Mouse (Mus musculus): ENCODE measurements around the gene 2810004N23Rik. TPM values are rescaled to one million over a fixed set of nuclear protein-coding genes. Genes with fewer than 3 reads are reported as not detected.

Gene 2810004N23Rik
- 41.7 and 42.8 TPM in 2 replicates for polyA plus RNA-seq (2015; fragmentation: Nextera tagmentation; extraction: Ambion mirVana)

DNA sequence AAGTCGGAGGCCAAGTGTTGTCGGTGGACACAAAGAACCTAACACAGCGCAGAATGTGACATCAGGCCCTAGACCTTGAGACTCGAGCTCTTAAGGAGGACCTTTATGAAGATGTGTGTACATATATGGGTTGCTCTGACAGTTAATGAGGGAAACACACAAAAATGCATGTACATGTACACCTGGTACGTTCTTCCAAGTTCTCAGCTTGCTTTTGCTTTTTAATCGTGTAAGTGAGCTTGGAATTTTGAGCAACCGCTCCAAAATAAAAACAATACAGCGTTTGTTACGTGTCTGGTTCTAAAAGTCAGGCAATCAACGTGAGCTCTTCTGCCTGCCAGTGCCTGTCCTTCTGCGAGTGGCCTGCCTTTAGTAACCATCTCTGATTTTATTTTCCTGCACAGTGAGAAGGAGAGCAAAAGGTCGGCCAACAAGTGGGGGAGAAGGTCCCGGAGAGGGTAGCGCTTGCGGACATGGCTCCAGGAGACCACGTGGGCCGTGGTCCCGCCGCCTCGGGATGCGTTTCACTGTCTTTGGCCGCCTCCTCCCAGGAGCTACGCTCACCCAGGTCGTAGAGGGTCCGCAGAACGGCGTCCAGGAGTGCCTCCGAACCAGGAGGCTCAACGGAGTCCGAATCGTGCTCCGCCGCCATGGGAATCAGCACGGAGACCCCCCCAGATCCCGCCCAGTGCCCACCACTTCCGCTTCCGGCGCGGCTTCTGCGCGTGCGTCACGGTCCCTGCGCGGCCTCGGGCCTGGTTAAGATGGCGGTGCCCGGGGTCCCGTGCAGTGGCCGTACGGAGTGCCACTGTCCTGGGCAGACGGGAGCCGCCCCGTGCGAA, at the start of gene 2810004N23Rik, which contains the start of gene Gnpat:
TSS of gene 2810004N23Rik (minus strand) at position 800 of the 842 bp plus-strand sequence.
TSS of gene Gnpat (plus strand) at position 713 of the 842 bp plus-strand sequence.
- peaks cover 16% of the 10 kb centered on the region; the same call in 1 of the 2 replicates for H3K4me1 ChIP-seq (ENCODE audit: control insufficient read depth, insufficient read depth, low read length)
- H3K36me3 ChIP-seq (ENCODE audit: control insufficient read depth, insufficient read depth, low read length), result peaks cover 21% of the 10 kb centered on the region
- WGBS, result under 1% methylated on average over 55 of the region's 55 CpGs
- H3K27ac ChIP-seq (ENCODE audit: low read length), result peak within 1 kb of the TSS; percentile 89
- peak within 1 kb of the TSS; percentile 77 for H3K4me2 ChIP-seq (ENCODE audit: low read depth, low read length)
- peak within 1 kb of the TSS; percentile 79 for H3K4me3 ChIP-seq (ENCODE audit: low read length)
- peak; percentile 98 for ATAC-seq
- H3K27me3 ChIP-seq (replicated peaks; ENCODE audit: control insufficient read depth, insufficient read depth, low read length), result no peaks in the 10 kb centered on the region
- H3K9ac ChIP-seq (ENCODE audit: low read depth, low read length), result peak within 1 kb of the TSS; percentile 94
- H3K9me3 ChIP-seq (ENCODE audit: control insufficient read depth, low read length), result no peaks in the 10 kb centered on the region; the same call in 1 of the 2 replicates

DNA sequence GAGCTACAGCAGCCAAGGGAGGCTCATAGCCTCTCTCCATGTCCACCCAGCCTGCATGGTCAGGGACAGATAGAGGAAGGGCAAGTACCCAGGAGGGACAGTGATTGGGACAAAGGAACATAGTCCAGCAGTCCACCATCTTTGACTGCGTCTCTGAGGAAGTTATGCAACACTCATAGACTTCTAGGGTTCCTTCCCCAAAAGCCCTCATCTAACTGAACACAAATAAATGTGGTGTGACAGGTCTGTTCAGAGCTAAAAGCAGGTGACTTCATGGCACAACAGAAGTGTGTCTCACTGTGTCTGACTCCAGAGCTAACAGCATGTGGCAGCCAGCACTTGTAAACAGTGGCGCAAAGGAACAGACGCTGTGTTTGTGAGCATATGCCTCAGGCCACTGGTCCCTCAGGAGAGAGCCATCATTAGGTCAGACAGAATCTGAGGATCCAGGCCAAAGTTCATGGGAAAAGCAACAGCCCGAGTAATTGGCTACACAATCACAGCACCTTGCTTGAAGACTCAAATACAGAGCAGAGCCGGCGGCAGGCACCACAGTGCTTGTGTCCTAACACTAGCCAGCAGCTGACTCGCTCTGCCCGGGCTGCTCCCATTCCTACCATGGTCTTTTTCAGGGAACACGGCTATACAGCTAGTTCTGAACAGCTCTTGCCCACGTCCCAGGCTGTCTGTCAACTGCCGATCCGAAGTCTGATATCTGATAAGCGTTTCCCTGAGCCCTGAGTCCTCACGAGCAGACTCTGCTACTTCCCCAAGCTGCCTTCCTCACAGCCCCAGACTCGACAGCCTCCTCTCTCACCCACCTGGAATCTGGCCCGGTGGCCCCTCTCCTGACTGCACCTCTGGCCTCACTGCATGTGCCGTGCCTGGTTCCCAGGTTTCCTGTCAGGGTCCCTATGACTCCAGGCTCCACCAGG, 49.3 kb upstream of the 2810004N23Rik start:
- WGBS, result 75% methylated on average over 17 of the region's 17 CpGs
- no peak overlapping the region for H3K9ac ChIP-seq (ENCODE audit: low read depth, low read length)
- H3K4me2 ChIP-seq (ENCODE audit: low read depth, low read length), result no peak overlapping the region
- ATAC-seq, result no peak
- H3K9me3 ChIP-seq (ENCODE audit: control insufficient read depth, low read length), result no peaks in the 10 kb centered on the region
- H3K4me1 ChIP-seq (ENCODE audit: control insufficient read depth, insufficient read depth, low read length), result no peaks in the 10 kb centered on the region
- H3K27me3 ChIP-seq (replicated peaks; ENCODE audit: control insufficient read depth, insufficient read depth, low read length), result no peaks in the 10 kb centered on the region
- H3K4me3 ChIP-seq (ENCODE audit: low read length), result no peak overlapping the region
- H3K27ac ChIP-seq (ENCODE audit: low read length), result no peak overlapping the region
- H3K36me3 ChIP-seq (ENCODE audit: control insufficient read depth, insufficient read depth, low read length), result peaks cover 35% of the 10 kb centered on the region

GRCm38 (mm10) chr8:124910349-124910748, 47.4 kb upstream of the 2810004N23Rik start:
- Histone ChIP-seq H3K9ac (ENCODE audit: low read depth, low read length) (no peak overlapping the region), H3K27ac (ENCODE audit: low read length) (no peak overlapping the region), H3K36me3 (ENCODE audit: control insufficient read depth, insufficient read depth, low read length) (peaks cover 39% of the 10 kb centered on the region), H3K4me2 (ENCODE audit: low read depth, low read length) (no peak overlapping the region), H3K9me3 (ENCODE audit: control insufficient read depth, low read length) (no peaks in the 10 kb centered on the region), H3K4me3 (ENCODE audit: low read length) (no peak overlapping the region), H3K4me1 (ENCODE audit: control insufficient read depth, insufficient read depth, low read length) (no peaks in the 10 kb centered on the region), H3K27me3 (replicated peaks; ENCODE audit: control insufficient read depth, insufficient read depth, low read length) (no peaks in the 10 kb centered on the region)
- WGBS, result 84% methylated on average over 10 of the region's 10 CpGs
- ATAC-seq, result no peak

GRCm38 (mm10) chr8:124909936-124910335, 47.0 kb upstream of the 2810004N23Rik start:
- Histone ChIP-seq H3K4me2 (ENCODE audit: low read depth, low read length) (no peak overlapping the region), H3K9ac (ENCODE audit: low read depth, low read length) (no peak overlapping the region), H3K27me3 (replicated peaks; ENCODE audit: control insufficient read depth, insufficient read depth, low read length) (no peaks in the 10 kb centered on the region), H3K9me3 (ENCODE audit: control insufficient read depth, low read length) (no peaks in the 10 kb centered on the region), H3K36me3 (ENCODE audit: control insufficient read depth, insufficient read depth, low read length) (peaks cover 35% of the 10 kb centered on the region), H3K4me1 (ENCODE audit: control insufficient read depth, insufficient read depth, low read length) (no peaks in the 10 kb centered on the region), H3K4me3 (ENCODE audit: low read length) (no peak overlapping the region), H3K27ac (ENCODE audit: low read length) (no peak overlapping the region)
- whole genome bisulfite sequencing, result 92% methylated on average over 16 of the region's 16 CpGs
- no peak for ATAC-seq

- peaks cover 29% of the 10 kb centered on the region for H3K36me3 ChIP-seq (ENCODE audit: control insufficient read depth, insufficient read depth, low read length)
- no peak overlapping the region for H3K9ac ChIP-seq (ENCODE audit: low read depth, low read length)
- 89% methylated on average over 2 of the region's 2 CpGs for whole genome bisulfite sequencing
Observed at GRCm38 (mm10) chr8:124905482-124905881, 42.6 kb upstream of the 2810004N23Rik start.

GRCm38 (mm10) chr8:124903198-124903597, 40.3 kb upstream of the 2810004N23Rik start:
- Histone ChIP-seq H3K4me1 (ENCODE audit: control insufficient read depth, insufficient read depth, low read length) (peaks cover 6% of the 10 kb centered on the region), H3K9me3 (ENCODE audit: control insufficient read depth, low read length) (no peaks in the 10 kb centered on the region), H3K4me2 (ENCODE audit: low read depth, low read length) (no peak overlapping the region), H3K9ac (ENCODE audit: low read depth, low read length) (no peak overlapping the region), H3K27ac (ENCODE audit: low read length) (no peak overlapping the region), H3K36me3 (ENCODE audit: control insufficient read depth, insufficient read depth, low read length) (peaks cover 23% of the 10 kb centered on the region), H3K4me3 (ENCODE audit: low read length) (no peak overlapping the region), H3K27me3 (replicated peaks; ENCODE audit: control insufficient read depth, insufficient read depth, low read length) (no peaks in the 10 kb centered on the region)
- WGBS, result 92% methylated on average over 15 of the region's 15 CpGs
- no peak for ATAC-seq

More at GRCm38 (mm10) chr8:124905482-124905881, 42.6 kb upstream of the 2810004N23Rik start:
- H3K27me3 ChIP-seq (replicated peaks; ENCODE audit: control insufficient read depth, insufficient read depth, low read length), result no peaks in the 10 kb centered on the region
- no peak for ATAC-seq
- H3K4me1 ChIP-seq (ENCODE audit: control insufficient read depth, insufficient read depth, low read length), result no peaks in the 10 kb centered on the region
- H3K4me2 ChIP-seq (ENCODE audit: low read depth, low read length), result no peak overlapping the region
- no peak overlapping the region for H3K27ac ChIP-seq (ENCODE audit: low read length)
- H3K4me3 ChIP-seq (ENCODE audit: low read length), result no peak overlapping the region
- H3K9me3 ChIP-seq (ENCODE audit: control insufficient read depth, low read length), result no peaks in the 10 kb centered on the region

GRCm38 (mm10) chr8:124898251-124898905, 35.5 kb upstream of the 2810004N23Rik start:
- WGBS, result 3% methylated on average over 31 of the region's 31 CpGs
- H3K4me3 ChIP-seq (ENCODE audit: low read length), result peak overlapping the region; percentile 97
- H3K27ac ChIP-seq (ENCODE audit: low read length), result peak overlapping the region; percentile 50; the same call in 1 of the 2 replicates
- no peak; the same call in 1 of the 2 replicates for ATAC-seq
- H3K9ac ChIP-seq (ENCODE audit: low read depth, low read length), result peak overlapping the region; percentile 88
- peak overlapping the region; percentile 66 for H3K4me2 ChIP-seq (ENCODE audit: low read depth, low read length)
- no peaks in the 10 kb centered on the region for H3K9me3 ChIP-seq (ENCODE audit: control insufficient read depth, low read length)
- peaks cover 15% of the 10 kb centered on the region for H3K36me3 ChIP-seq (ENCODE audit: control insufficient read depth, insufficient read depth, low read length)
- H3K4me1 ChIP-seq (ENCODE audit: control insufficient read depth, insufficient read depth, low read length), result peaks cover 19% of the 10 kb centered on the region
- no peaks in the 10 kb centered on the region for H3K27me3 ChIP-seq (replicated peaks; ENCODE audit: control insufficient read depth, insufficient read depth, low read length)

GRCm38 (mm10) chr8:124897386-124898250, 34.7 kb upstream of the 2810004N23Rik start, which contains the start of the genes Exoc8 and Sprtn:
TSS of gene Exoc8 (minus strand) at chr8:124897705.
TSS of gene Sprtn (plus strand) at chr8:124897886.
- peak within 1 kb of the TSS; percentile 77 for H3K4me2 ChIP-seq (ENCODE audit: low read depth, low read length)
- peak within 1 kb of the TSS; percentile 88 for H3K9ac ChIP-seq (ENCODE audit: low read depth, low read length)
- no peaks in the 10 kb centered on the region for H3K27me3 ChIP-seq (replicated peaks; ENCODE audit: control insufficient read depth, insufficient read depth, low read length)
- peak within 1 kb of the TSS; percentile 88 for H3K27ac ChIP-seq (ENCODE audit: low read length)
- peaks cover 19% of the 10 kb centered on the region for H3K4me1 ChIP-seq (ENCODE audit: control insufficient read depth, insufficient read depth, low read length)
- under 1% methylated on average over 111 of the region's 114 CpGs for WGBS
- peak; percentile 91 for ATAC-seq
- peaks cover 15% of the 10 kb centered on the region for H3K36me3 ChIP-seq (ENCODE audit: control insufficient read depth, insufficient read depth, low read length)
- no peaks in the 10 kb centered on the region for H3K9me3 ChIP-seq (ENCODE audit: control insufficient read depth, low read length)
- H3K4me3 ChIP-seq (ENCODE audit: low read length), result peak within 1 kb of the TSS; percentile 97

Data from intestine, embryonic 16.5 days (tissue).